Mouse (Mus musculus) mature B cell (primary cell): ENCODE results near the gene Inhbb.

Source experiments
- in situ Hi-C: fragments of 300-500 bp; cut with MboI; formaldehyde crosslinking; loops from 2 replicates; pipeline ENCODE4 v1.14.3; 2019

Gene Inhbb

GRCm38 (mm10) chr1:119420189-119420983 lies 1.7 kb downstream of the Inhbb start:
- in situ Hi-C loops = no loop called here

- in situ Hi-C loops = no loop called here
Measured at GRCm38 (mm10) chr1:119419151-119420105, 2.6 kb downstream of the Inhbb start.

DNA sequence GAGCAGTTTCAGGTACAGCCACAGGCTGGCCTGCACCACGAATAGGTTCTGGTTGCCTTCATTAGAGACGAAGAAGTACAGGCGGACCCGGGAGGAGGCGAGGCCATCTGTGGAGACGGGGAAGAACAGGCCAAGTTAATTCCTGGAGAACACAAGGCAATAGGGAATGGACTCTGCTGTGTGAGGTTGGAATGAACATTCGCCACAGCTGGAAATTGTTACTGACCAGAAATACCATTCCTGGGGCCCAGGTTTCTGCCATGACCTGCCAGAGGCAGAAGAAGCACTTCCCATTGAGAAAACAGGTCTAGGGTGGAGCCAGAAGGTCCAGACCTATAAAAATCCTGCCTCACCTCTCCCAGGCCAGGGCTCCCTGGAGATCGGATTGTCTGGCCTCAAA lies 4.1 kb downstream of the Inhbb start:
- in situ Hi-C loops = no loop called here

DNA sequence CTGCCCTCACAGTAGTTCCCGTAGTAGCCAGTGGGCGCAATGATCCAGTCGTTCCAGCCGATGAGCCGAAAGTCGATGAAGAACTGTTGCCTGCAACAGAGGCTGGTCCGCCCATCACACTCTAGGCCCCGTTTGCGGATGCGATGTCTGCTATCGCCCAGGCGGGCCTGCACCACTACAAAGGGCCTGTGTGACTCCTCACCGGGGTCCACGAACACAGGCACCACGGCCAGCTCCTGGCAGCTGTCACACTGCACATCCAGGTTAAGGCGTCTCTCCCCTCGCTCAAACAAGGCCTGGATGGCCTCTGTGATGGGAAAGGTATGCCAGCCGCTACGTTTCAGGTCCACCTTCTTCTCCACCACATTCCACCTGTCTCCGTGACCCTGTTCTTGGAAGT lies 4.5 kb downstream of the Inhbb start:
- in situ Hi-C loops = no loop called here

GRCm38 (mm10) chr1:119416610-119417009 lies 5.4 kb downstream of the Inhbb start:
- in situ Hi-C loops = no loop called here

GRCm38 (mm10) chr1:119416177-119416576 lies 5.9 kb downstream of the Inhbb start:
- in situ Hi-C loops = no loop called here

DNA sequence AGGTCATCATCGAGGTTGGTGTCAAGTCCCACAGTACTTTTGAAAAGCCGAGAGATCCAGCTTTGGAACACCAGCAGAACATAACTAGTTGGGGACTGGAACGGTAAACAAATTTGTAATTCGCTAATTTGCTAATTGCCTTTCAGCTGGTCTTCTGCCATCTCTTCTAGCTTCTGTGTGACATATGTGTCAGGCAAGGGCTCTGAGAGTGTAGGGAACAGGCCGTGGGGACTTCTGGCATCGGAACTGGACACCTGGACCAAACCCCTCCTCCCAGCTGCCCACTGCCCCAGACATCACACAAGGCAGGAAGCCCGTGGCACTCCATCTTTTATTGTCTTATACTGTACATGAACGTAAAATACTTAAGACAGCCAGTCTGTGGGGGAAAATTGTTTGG lies 6.9 kb downstream of the Inhbb start:
- in situ Hi-C loops = no loop called here

GRCm38 (mm10) chr1:119410661-119411060 lies 11.4 kb downstream of the Inhbb start:
- in situ Hi-C loops = no loop called here

- in situ Hi-C loops = no loop called here
Measured at GRCm38 (mm10) chr1:119409599-119410168, 12.4 kb downstream of the Inhbb start.

- in situ Hi-C loops = no loop called here
Measured at GRCm38 (mm10) chr1:119409106-119409505, 12.9 kb downstream of the Inhbb start.

GRCm38 (mm10) chr1:119407691-119408315 lies 14.2 kb downstream of the Inhbb start:
- in situ Hi-C loops = no loop called here

- in situ Hi-C loops = no loop called here
Measured at GRCm38 (mm10) chr1:119404798-119405197, 17.2 kb downstream of the Inhbb start.

DNA sequence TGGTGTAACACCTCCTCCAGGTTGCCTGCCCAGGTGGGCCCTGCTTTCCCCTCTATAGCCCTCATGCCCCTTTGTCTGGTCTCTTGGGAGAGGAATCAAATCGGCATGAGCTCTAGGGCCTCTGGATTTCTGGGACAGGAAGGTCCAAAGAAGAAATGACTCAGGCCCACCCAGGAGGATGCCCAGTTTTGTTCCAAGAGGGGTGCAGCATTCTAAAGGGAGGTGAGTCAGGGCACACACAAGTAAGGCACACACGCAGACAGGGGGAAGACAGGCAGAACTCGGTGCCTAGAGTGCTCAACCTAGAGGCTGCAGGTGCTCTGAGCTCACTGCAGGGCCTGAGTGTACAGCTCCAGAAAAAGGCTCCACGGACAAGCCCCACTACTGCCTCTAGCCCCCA lies 17.7 kb downstream of the Inhbb start:
- in situ Hi-C loops = no loop called here

GRCm38 (mm10) chr1:119401249-119401648 lies 20.8 kb downstream of the Inhbb start:
- in situ Hi-C loops = no loop called here

DNA sequence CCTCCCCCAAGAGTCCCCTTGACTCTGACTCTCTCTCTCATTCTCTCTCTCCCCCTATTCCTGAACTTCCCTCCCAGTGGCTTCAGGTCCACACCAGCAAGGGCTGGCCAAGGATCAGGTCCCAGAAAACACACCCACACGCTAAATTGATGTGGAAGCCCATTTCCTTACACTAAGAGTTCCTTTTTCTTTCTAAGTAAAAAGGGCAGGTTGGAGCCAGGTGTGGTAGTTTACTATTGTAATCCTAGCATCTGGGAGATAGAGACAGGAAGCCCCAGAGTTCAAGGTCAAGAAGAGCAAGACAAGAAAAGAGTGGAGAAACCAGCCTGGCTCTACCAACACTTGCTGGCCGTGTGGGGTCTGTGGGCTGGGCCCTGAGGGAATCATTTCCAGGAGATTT lies 23.4 kb downstream of the Inhbb start:
- in situ Hi-C loops = no loop called here

DNA sequence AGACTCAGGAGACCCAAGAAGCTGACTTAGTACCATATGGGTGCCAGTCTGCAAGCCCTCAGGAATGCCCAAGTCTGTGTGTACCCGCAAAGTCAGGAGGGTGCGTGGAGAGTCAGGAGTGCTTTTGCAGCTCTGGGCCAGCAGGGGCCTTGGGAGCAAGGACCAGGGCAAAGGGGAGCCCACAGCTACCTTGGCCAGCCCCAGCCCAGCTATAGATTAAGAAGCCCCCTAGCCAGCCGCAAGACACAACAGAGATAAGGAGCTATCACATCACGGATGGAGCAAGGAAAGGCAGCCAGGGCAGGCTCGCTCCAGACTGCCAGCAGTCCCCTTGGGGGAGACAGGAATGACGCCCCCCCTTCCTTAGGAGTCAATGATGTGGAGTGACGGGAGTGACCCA lies 24.2 kb downstream of the Inhbb start:
- in situ Hi-C loops = no loop called here

DNA sequence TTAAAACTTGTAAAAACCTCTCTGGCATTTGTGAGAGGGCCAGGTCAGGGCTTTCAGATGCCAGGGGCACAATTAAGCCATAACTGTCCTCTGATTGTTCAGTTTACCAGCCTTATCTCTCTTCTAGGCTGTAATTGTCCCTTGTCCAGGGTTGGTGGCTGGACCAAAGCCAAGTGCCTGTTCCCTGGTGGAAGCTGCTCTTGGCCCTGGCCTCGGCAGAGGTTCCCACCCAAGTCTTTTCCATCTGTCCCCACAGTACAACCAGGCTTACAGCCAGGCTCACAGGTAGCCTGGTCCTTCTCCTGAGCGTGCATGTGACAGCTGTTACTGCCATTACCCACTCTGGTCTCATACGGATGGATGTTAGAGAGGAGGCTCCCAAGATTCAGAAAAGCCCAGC lies 30.7 kb downstream of the Inhbb start:
- in situ Hi-C loops = no loop called here

DNA sequence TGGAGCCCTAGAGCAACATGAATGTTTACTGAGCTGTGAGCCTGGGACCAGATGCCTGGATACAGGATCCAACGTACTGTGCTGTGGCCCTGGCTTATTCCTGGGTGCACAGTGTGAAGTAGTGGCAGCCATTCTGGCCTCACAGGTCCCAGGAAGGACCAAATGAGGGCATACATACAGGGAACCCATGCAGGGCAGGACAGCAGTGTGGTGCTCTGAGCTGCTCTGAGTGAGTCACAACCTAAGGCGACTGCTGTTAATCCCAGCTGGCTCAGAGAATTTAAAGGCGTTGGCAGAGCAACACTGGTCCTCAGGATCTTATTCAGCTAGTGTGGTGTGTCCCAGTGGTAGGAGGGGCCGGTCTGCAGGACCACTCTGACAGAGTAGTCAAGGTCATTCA lies 31.4 kb downstream of the Inhbb start:
- in situ Hi-C loops = no loop called here

DNA sequence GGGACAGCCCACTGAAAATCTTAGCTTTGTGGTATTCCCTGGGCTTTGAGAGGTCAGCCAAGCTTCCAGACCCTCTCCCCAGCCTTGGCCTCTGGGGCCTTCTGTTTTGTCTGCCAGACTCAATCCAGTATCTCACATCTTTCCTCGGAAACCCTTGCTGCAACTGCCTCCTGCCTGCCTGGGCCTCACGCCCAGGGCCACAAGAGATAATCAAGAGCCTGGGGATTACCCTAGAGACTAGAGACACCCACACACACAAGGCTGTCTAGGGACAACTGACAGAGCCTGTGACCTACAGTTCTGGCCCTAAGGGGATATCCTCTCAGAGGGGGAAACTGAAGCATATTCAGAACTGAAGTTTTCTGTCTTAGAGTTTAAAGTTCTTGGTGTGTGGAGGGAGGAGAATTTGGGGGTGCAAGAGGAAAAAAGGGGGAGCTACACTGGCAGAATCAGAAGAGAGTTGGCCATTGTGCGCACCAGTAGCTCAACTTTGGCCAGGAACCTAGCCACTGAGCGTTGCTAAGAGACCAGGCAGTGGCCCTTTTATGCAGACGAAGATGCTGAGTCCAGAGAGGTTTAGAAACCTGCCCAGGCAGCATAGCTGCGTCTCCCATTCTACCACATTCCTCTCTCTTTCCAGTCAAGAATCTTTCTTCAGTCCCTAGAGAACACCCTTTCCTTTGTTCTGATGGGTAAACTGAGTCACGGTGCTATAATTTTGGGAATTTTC lies 32.1 kb downstream of the Inhbb start:
- in situ Hi-C loops = no loop called here

DNA sequence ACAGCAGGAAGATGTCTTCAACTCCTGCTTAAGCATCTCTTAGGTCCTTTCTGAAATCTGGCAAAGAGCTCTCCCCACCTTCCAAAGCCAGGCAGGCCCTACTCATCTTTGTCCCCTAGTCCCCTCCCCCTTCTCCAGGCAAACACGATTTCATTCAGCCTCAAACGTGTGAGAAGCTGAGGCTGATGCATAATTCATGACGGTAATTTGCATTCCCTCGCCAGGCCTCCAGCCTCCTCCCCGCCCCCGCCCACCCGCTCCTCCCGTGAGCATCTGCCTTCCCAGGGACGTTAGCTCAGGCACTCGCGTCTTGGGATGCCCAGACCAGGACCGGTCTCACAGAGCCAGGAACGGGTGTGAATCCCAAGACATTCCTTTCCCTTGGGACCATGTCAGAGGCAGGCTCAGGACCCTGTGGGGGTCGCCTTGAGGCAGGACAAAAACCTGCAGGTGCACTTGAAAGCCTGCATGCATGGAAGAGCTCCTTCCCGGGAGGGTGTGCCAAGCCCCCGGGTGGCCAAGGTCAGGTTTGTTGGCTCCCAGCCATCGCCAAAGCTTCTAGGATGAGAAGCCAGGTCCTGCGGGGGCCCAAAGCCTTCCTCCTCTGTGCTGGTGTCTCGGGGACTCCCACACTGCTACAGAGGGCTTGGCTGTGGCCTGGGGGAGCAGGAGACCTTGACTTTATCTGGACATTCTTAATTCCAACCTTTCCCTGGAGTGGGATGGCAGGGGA lies 33.2 kb downstream of the Inhbb start:
- in situ Hi-C loops = no loop called here

GRCm38 (mm10) chr1:119386306-119386705 lies 35.7 kb downstream of the Inhbb start:
- in situ Hi-C loops = no loop called here
